Mouse (Mus musculus): ENCODE data around the gene Map2k5.

Gene Map2k5

GRCm38 (mm10) chr9:63377270-63378142, at the start of gene Map2k5:
Gene Map2k5, minus strand, starts transcription at chr9:63377902.
- ATAC-seq (ENCODE audit: insufficient number of reproducible peaks, low FRiP score, low TSS enrichment) = peak; percentile 91

GRCm38 (mm10) chr9:63421096-63421736, 43.5 kb upstream of the Map2k5 start:
- no peak for ATAC-seq (ENCODE audit: insufficient number of reproducible peaks, low FRiP score, low TSS enrichment)

GRCm38 (mm10) chr9:63420396-63420795, 42.7 kb upstream of the Map2k5 start:
- ATAC-seq (ENCODE audit: insufficient number of reproducible peaks, low FRiP score, low TSS enrichment) = peak; percentile 49; the same call in 1 of the 2 replicates

- no peak for ATAC-seq (ENCODE audit: insufficient number of reproducible peaks, low FRiP score, low TSS enrichment)
Measured at GRCm38 (mm10) chr9:63400176-63400575, 22.5 kb upstream of the Map2k5 start.

- no peak for ATAC-seq (ENCODE audit: insufficient number of reproducible peaks, low FRiP score, low TSS enrichment)
Measured at GRCm38 (mm10) chr9:63399463-63399815, 21.7 kb upstream of the Map2k5 start.

- ATAC-seq (ENCODE audit: insufficient number of reproducible peaks, low FRiP score, low TSS enrichment) = peak; percentile 93
Measured at GRCm38 (mm10) chr9:63398611-63399462, 21.1 kb upstream of the Map2k5 start, which contains the start of gene 2300009A05Rik. Gene 2300009A05Rik, minus strand, starts transcription at chr9:63399246.

- no peak for ATAC-seq (ENCODE audit: insufficient number of reproducible peaks, low FRiP score, low TSS enrichment)
Measured at GRCm38 (mm10) chr9:63395612-63396011, 17.9 kb upstream of the Map2k5 start.

GRCm38 (mm10) chr9:63391307-63391706, 13.6 kb upstream of the Map2k5 start:
- ATAC-seq (ENCODE audit: insufficient number of reproducible peaks, low FRiP score, low TSS enrichment) = no peak

GRCm38 (mm10) chr9:63382761-63383160, 5.1 kb upstream of the Map2k5 start:
- ATAC-seq (ENCODE audit: insufficient number of reproducible peaks, low FRiP score, low TSS enrichment) = no peak

- ATAC-seq (ENCODE audit: insufficient number of reproducible peaks, low FRiP score, low TSS enrichment) = no peak
Measured at GRCm38 (mm10) chr9:63380326-63380725, 2.6 kb upstream of the Map2k5 start.

- no peak for ATAC-seq (ENCODE audit: insufficient number of reproducible peaks, low FRiP score, low TSS enrichment)
Measured at GRCm38 (mm10) chr9:63378174-63378573, 472 bp upstream of the Map2k5 start.

- no peak for ATAC-seq (ENCODE audit: insufficient number of reproducible peaks, low FRiP score, low TSS enrichment)
Measured at GRCm38 (mm10) chr9:63373315-63373714, 4.4 kb downstream of the Map2k5 start.

- ATAC-seq (ENCODE audit: insufficient number of reproducible peaks, low FRiP score, low TSS enrichment) = no peak
Measured at GRCm38 (mm10) chr9:63372541-63372940, 5.2 kb downstream of the Map2k5 start.

- no peak for ATAC-seq (ENCODE audit: insufficient number of reproducible peaks, low FRiP score, low TSS enrichment)
Measured at GRCm38 (mm10) chr9:63360410-63360809, 17.3 kb downstream of the Map2k5 start.

- ATAC-seq (ENCODE audit: insufficient number of reproducible peaks, low FRiP score, low TSS enrichment) = no peak
Measured at GRCm38 (mm10) chr9:63359016-63359415, 18.7 kb downstream of the Map2k5 start.

GRCm38 (mm10) chr9:63356721-63357120, 21.0 kb downstream of the Map2k5 start:
- ATAC-seq (ENCODE audit: insufficient number of reproducible peaks, low FRiP score, low TSS enrichment) = no peak

GRCm38 (mm10) chr9:63356278-63356677, 21.4 kb downstream of the Map2k5 start:
- ATAC-seq (ENCODE audit: insufficient number of reproducible peaks, low FRiP score, low TSS enrichment) = no peak

GRCm38 (mm10) chr9:63354168-63354567, 23.5 kb downstream of the Map2k5 start:
- no peak for ATAC-seq (ENCODE audit: insufficient number of reproducible peaks, low FRiP score, low TSS enrichment)

- ATAC-seq (ENCODE audit: insufficient number of reproducible peaks, low FRiP score, low TSS enrichment) = no peak
Measured at GRCm38 (mm10) chr9:63350030-63350429, 27.7 kb downstream of the Map2k5 start.

GRCm38 (mm10) chr9:63349241-63349640, 28.5 kb downstream of the Map2k5 start:
- no peak for ATAC-seq (ENCODE audit: insufficient number of reproducible peaks, low FRiP score, low TSS enrichment)

- ATAC-seq (ENCODE audit: insufficient number of reproducible peaks, low FRiP score, low TSS enrichment) = peak; percentile 45; the same call in 1 of the 2 replicates
Measured at GRCm38 (mm10) chr9:63348146-63348545, 29.6 kb downstream of the Map2k5 start.
